Mouse (Mus musculus) gastrocnemius, adult 8-10 months (tissue): ENCODE data around the gene Snx9. TPM values are rescaled to one million over a fixed set of nuclear protein-coding genes. Genes with fewer than 3 reads are reported as not detected.

Experiments used
- DNase-seq, 2 experiments: peaks; one replicate each; pipeline ENCODE4 v3.0.0; 2022; ENCODE audit warnings: low spot score in 2 of 2
- total RNA-seq, 4 experiments: library from RNA; stranded (reverse); gene quantifications; 2 replicates each; pipeline ENCODE4 v1.2.4; 2022

Gene Snx9
- total RNA-seq, 4 experiments from 2014 or later: 26.5 to 28.7 (median 27.9) TPM

- DNase-seq: no peak
Observed at GRCm38 (mm10) chr17:5843641-5843990, 2.5 kb downstream of the Snx9 start.

- no peak for DNase-seq
Observed at GRCm38 (mm10) chr17:5845376-5845775, 4.2 kb downstream of the Snx9 start.

GRCm38 (mm10) chr17:5846101-5846500 lies 5.0 kb downstream of the Snx9 start:
- DNase-seq: no peak

GRCm38 (mm10) chr17:5848706-5849415 lies 7.7 kb downstream of the Snx9 start:
- no peak for DNase-seq

- DNase-seq: peak; percentile 46 to 50
Observed at GRCm38 (mm10) chr17:5849421-5849910, 8.3 kb downstream of the Snx9 start.

- no peak for DNase-seq
Observed at GRCm38 (mm10) chr17:5850031-5850430, 8.9 kb downstream of the Snx9 start.

GRCm38 (mm10) chr17:5850476-5850875 lies 9.3 kb downstream of the Snx9 start:
- DNase-seq: no peak

GRCm38 (mm10) chr17:5853936-5854335 lies 12.8 kb downstream of the Snx9 start:
- peak; percentile 37 to 59 for DNase-seq

- no peak for DNase-seq
Observed at GRCm38 (mm10) chr17:5855560-5855959, 14.4 kb downstream of the Snx9 start.

- DNase-seq: no peak
Observed at GRCm38 (mm10) chr17:5856426-5856825, 15.3 kb downstream of the Snx9 start.

GRCm38 (mm10) chr17:5857206-5857605 lies 16.1 kb downstream of the Snx9 start:
- no peak for DNase-seq

- no peak for DNase-seq
Observed at GRCm38 (mm10) chr17:5858209-5858608, 17.1 kb downstream of the Snx9 start.

GRCm38 (mm10) chr17:5862285-5862684 lies 21.2 kb downstream of the Snx9 start:
- DNase-seq: no peak

GRCm38 (mm10) chr17:5862869-5863268 lies 21.7 kb downstream of the Snx9 start:
- no peak for DNase-seq

- DNase-seq: no peak
Observed at GRCm38 (mm10) chr17:5863745-5864144, 22.6 kb downstream of the Snx9 start.

- no peak for DNase-seq
Observed at GRCm38 (mm10) chr17:5867456-5867855, 26.3 kb downstream of the Snx9 start.

GRCm38 (mm10) chr17:5868319-5869031 lies 27.3 kb downstream of the Snx9 start:
- DNase-seq: no peak

GRCm38 (mm10) chr17:5869461-5869860 lies 28.3 kb downstream of the Snx9 start:
- DNase-seq: no peak

GRCm38 (mm10) chr17:5870002-5870401 lies 28.9 kb downstream of the Snx9 start:
- no peak for DNase-seq

GRCm38 (mm10) chr17:5870696-5871095 lies 29.6 kb downstream of the Snx9 start:
- no peak for DNase-seq

GRCm38 (mm10) chr17:5872506-5872905 lies 31.4 kb downstream of the Snx9 start:
- DNase-seq: peak in 1 of 2 experiments; percentile 47

- DNase-seq: no peak
Observed at GRCm38 (mm10) chr17:5874565-5874964, 33.4 kb downstream of the Snx9 start.
